Mouse (Mus musculus): ENCODE measurements around the gene Hsph1. TPM values are rescaled to one million over a fixed set of nuclear protein-coding genes. Genes with fewer than 3 reads are reported as not detected.

The Hsph1 gene
- total and polyA plus RNA-seq, 3 experiments: 30.2 to 145 (median 75.9) TPM

- TF ChIP-seq CTCF (IDR thresholded peaks at IDR 0.05; ENCODE audit: low read depth, low read length) (no peak), TAL1 (conservative IDR thresholded peaks at IDR 0.05; ENCODE audit: low read depth, low read length) (no peak), GATA1 (IDR thresholded peaks at IDR 0.05; ENCODE audit: borderline replicate concordance, low read length) (no peak), POLR2AphosphoS5 (IDR thresholded peaks at IDR 0.05; ENCODE audit: insufficient replicate concordance, low read depth, low read length) (no peak), GATA2 (IDR thresholded peaks at IDR 0.05; ENCODE audit: borderline replicate concordance, low read depth, low read length) (no peak)
- no peak for DNase-seq (ENCODE audit: low spot score)
- no peaks in the 10 kb centered on the region for H3K36me3 ChIP-seq (replicated peaks)
- no peak overlapping the region for H3K4me3 ChIP-seq (ENCODE audit: low read depth, low read length)
- H3K9me3 ChIP-seq (replicated peaks): peaks cover 8% of the 10 kb centered on the region
- no peaks in the 10 kb centered on the region; the same call in 1 of the 2 replicates for H3K4me1 ChIP-seq (ENCODE audit: insufficient read depth, low read depth, low read length)
- no peaks in the 10 kb centered on the region for H3K27me3 ChIP-seq (ENCODE audit: insufficient read depth, low read length)
- no peak for ATAC-seq (ENCODE audit: extremely low read depth, insufficient number of reproducible peaks, low FRiP score, poor library complexity, severe bottlenecking)
These were observed 46.2 kb downstream of the Hsph1 start for GRCm38 (mm10) chr5:149589932-149590331.

- Histone ChIP-seq H3K4me1 (ENCODE audit: insufficient read depth, low read depth, low read length) (no peaks in the 10 kb centered on the region; the same call in 1 of the 2 replicates), H3K36me3 (replicated peaks) (no peaks in the 10 kb centered on the region), H3K9me3 (replicated peaks) (peaks cover 8% of the 10 kb centered on the region), H3K4me3 (ENCODE audit: low read depth, low read length) (no peak overlapping the region), H3K27me3 (ENCODE audit: insufficient read depth, low read length) (no peaks in the 10 kb centered on the region)
- ATAC-seq (ENCODE audit: extremely low read depth, insufficient number of reproducible peaks, low FRiP score, poor library complexity, severe bottlenecking) (no peak), DNase-seq (ENCODE audit: low spot score) (no peak)
- TF ChIP-seq TAL1 (conservative IDR thresholded peaks at IDR 0.05; ENCODE audit: low read depth, low read length) (no peak), POLR2AphosphoS5 (IDR thresholded peaks at IDR 0.05; ENCODE audit: insufficient replicate concordance, low read depth, low read length) (no peak), GATA2 (IDR thresholded peaks at IDR 0.05; ENCODE audit: borderline replicate concordance, low read depth, low read length) (no peak), CTCF (IDR thresholded peaks at IDR 0.05; ENCODE audit: low read depth, low read length) (no peak), GATA1 (IDR thresholded peaks at IDR 0.05; ENCODE audit: borderline replicate concordance, low read length) (no peak)
These were observed 47.2 kb downstream of the Hsph1 start for GRCm38 (mm10) chr5:149588814-149589534.

- no peaks in the 10 kb centered on the region; the same call in 1 of the 2 replicates for H3K4me1 ChIP-seq (ENCODE audit: insufficient read depth, low read depth, low read length)
- no peaks in the 10 kb centered on the region for H3K27me3 ChIP-seq (ENCODE audit: insufficient read depth, low read length)
- no peak for ATAC-seq (ENCODE audit: extremely low read depth, insufficient number of reproducible peaks, low FRiP score, poor library complexity, severe bottlenecking)
- no peak overlapping the region for H3K4me3 ChIP-seq (ENCODE audit: low read depth, low read length)
- TF ChIP-seq GATA1 (IDR thresholded peaks at IDR 0.05; ENCODE audit: borderline replicate concordance, low read length) (no peak), CTCF (IDR thresholded peaks at IDR 0.05; ENCODE audit: low read depth, low read length) (no peak), GATA2 (IDR thresholded peaks at IDR 0.05; ENCODE audit: borderline replicate concordance, low read depth, low read length) (no peak), TAL1 (conservative IDR thresholded peaks at IDR 0.05; ENCODE audit: low read depth, low read length) (no peak), POLR2AphosphoS5 (IDR thresholded peaks at IDR 0.05; ENCODE audit: insufficient replicate concordance, low read depth, low read length) (no peak)
- H3K36me3 ChIP-seq (replicated peaks): no peaks in the 10 kb centered on the region
- DNase-seq (ENCODE audit: low spot score): no peak
- H3K9me3 ChIP-seq (replicated peaks): no peaks in the 10 kb centered on the region; the same call in 1 of the 2 replicates
These were observed 48.8 kb downstream of the Hsph1 start for GRCm38 (mm10) chr5:149587327-149587895.

- DNase-seq (ENCODE audit: low spot score) (no peak), ATAC-seq (ENCODE audit: extremely low read depth, insufficient number of reproducible peaks, low FRiP score, poor library complexity, severe bottlenecking) (no peak)
- H3K9me3 ChIP-seq (replicated peaks): no peaks in the 10 kb centered on the region; the same call in 1 of the 2 replicates
- no peak overlapping the region for H3K4me3 ChIP-seq (ENCODE audit: low read depth, low read length)
- H3K27me3 ChIP-seq (ENCODE audit: insufficient read depth, low read length): no peaks in the 10 kb centered on the region
- H3K4me1 ChIP-seq (ENCODE audit: insufficient read depth, low read depth, low read length): no peaks in the 10 kb centered on the region; the same call in 1 of the 2 replicates
- H3K36me3 ChIP-seq (replicated peaks): no peaks in the 10 kb centered on the region
- TF ChIP-seq GATA2 (IDR thresholded peaks at IDR 0.05; ENCODE audit: borderline replicate concordance, low read depth, low read length) (no peak), POLR2AphosphoS5 (IDR thresholded peaks at IDR 0.05; ENCODE audit: insufficient replicate concordance, low read depth, low read length) (no peak), CTCF (IDR thresholded peaks at IDR 0.05; ENCODE audit: low read depth, low read length) (no peak), GATA1 (IDR thresholded peaks at IDR 0.05; ENCODE audit: borderline replicate concordance, low read length) (no peak), TAL1 (conservative IDR thresholded peaks at IDR 0.05; ENCODE audit: low read depth, low read length) (no peak)
These were observed 50.3 kb downstream of the Hsph1 start for GRCm38 (mm10) chr5:149585910-149586309.

GRCm38 (mm10) chr5:149585231-149585630 lies 50.9 kb downstream of the Hsph1 start:
- Histone ChIP-seq H3K4me3 (ENCODE audit: low read depth, low read length) (no peak overlapping the region), H3K27me3 (ENCODE audit: insufficient read depth, low read length) (no peaks in the 10 kb centered on the region), H3K36me3 (replicated peaks) (no peaks in the 10 kb centered on the region), H3K9me3 (replicated peaks) (no peaks in the 10 kb centered on the region; the same call in 1 of the 2 replicates), H3K4me1 (ENCODE audit: insufficient read depth, low read depth, low read length) (no peaks in the 10 kb centered on the region; the same call in 1 of the 2 replicates)
- no peak for TF ChIP-seq TAL1 (conservative IDR thresholded peaks at IDR 0.05; ENCODE audit: low read depth, low read length)
- TF ChIP-seq CTCF (IDR thresholded peaks at IDR 0.05; ENCODE audit: low read depth, low read length): no peak
- TF ChIP-seq GATA1 (IDR thresholded peaks at IDR 0.05; ENCODE audit: borderline replicate concordance, low read length): no peak
- TF ChIP-seq POLR2AphosphoS5 (IDR thresholded peaks at IDR 0.05; ENCODE audit: insufficient replicate concordance, low read depth, low read length): no peak
- TF ChIP-seq GATA2 (IDR thresholded peaks at IDR 0.05; ENCODE audit: borderline replicate concordance, low read depth, low read length): no peak
- DNase-seq (ENCODE audit: low spot score): no peak
- no peak for ATAC-seq (ENCODE audit: extremely low read depth, insufficient number of reproducible peaks, low FRiP score, poor library complexity, severe bottlenecking)

GRCm38 (mm10) chr5:149584154-149584655 lies 52.0 kb downstream of the Hsph1 start:
- TF ChIP-seq TAL1 (conservative IDR thresholded peaks at IDR 0.05; ENCODE audit: low read depth, low read length) (no peak), GATA2 (IDR thresholded peaks at IDR 0.05; ENCODE audit: borderline replicate concordance, low read depth, low read length) (no peak), CTCF (IDR thresholded peaks at IDR 0.05; ENCODE audit: low read depth, low read length) (no peak)
- Histone ChIP-seq H3K4me3 (ENCODE audit: low read depth, low read length) (no peak overlapping the region), H3K4me1 (ENCODE audit: insufficient read depth, low read depth, low read length) (no peaks in the 10 kb centered on the region), H3K36me3 (replicated peaks) (no peaks in the 10 kb centered on the region), H3K9me3 (replicated peaks) (no peaks in the 10 kb centered on the region), H3K27me3 (ENCODE audit: insufficient read depth, low read length) (no peaks in the 10 kb centered on the region)
- no peak for ATAC-seq (ENCODE audit: extremely low read depth, insufficient number of reproducible peaks, low FRiP score, poor library complexity, severe bottlenecking)
- DNase-seq (ENCODE audit: low spot score): no peak

Data from G1E (cell line).